Mouse (Mus musculus): ENCODE measurements around the gene Gm49661.

Gene Gm49661

GRCm38 (mm10) chr8:84982499-84983011, 13.3 kb upstream of the Gm49661 start:
- peak; percentile 31 for DNase-seq

GRCm38 (mm10) chr8:84981644-84982498, 12.6 kb upstream of the Gm49661 start:
- peak; percentile 60 for DNase-seq

- peak; percentile 76 for DNase-seq
These were observed 11.6 kb upstream of the Gm49661 start for GRCm38 (mm10) chr8:84980622-84981358.

- DNase-seq, result peak; percentile 91
These were observed 10.6 kb upstream of the Gm49661 start for GRCm38 (mm10) chr8:84979599-84980421.

GRCm38 (mm10) chr8:84978248-84978940, 9.2 kb upstream of the Gm49661 start, which contains the start of gene Junb:
Gene Junb, minus strand, starts transcription at chr8:84978718.
- peak; percentile 94 for DNase-seq

- peak; percentile 80 for DNase-seq
These were observed 8.4 kb upstream of the Gm49661 start for GRCm38 (mm10) chr8:84977435-84978247.

- no peak for DNase-seq
These were observed 7.7 kb upstream of the Gm49661 start for GRCm38 (mm10) chr8:84976763-84977434.

GRCm38 (mm10) chr8:84976031-84976762, 7.0 kb upstream of the Gm49661 start:
- peak; percentile 94 for DNase-seq

GRCm38 (mm10) chr8:84975434-84975833, 6.2 kb upstream of the Gm49661 start:
- peak; percentile 68 for DNase-seq

GRCm38 (mm10) chr8:84974543-84975142, 5.4 kb upstream of the Gm49661 start:
- no peak for DNase-seq

- peak; percentile 61 for DNase-seq
These were observed 4.7 kb upstream of the Gm49661 start for GRCm38 (mm10) chr8:84973803-84974542.

GRCm38 (mm10) chr8:84973079-84973478, 3.8 kb upstream of the Gm49661 start:
- no peak for DNase-seq

- no peak for DNase-seq
These were observed 1.7 kb upstream of the Gm49661 start for GRCm38 (mm10) chr8:84970913-84971312.

GRCm38 (mm10) chr8:84970135-84970790, 1.0 kb upstream of the Gm49661 start:
- DNase-seq, result peak; percentile 54

- no peak for DNase-seq
These were observed 583 bp downstream of the Gm49661 start for GRCm38 (mm10) chr8:84968650-84969049.

- DNase-seq, result peak; percentile 57
These were observed 1.5 kb downstream of the Gm49661 start for GRCm38 (mm10) chr8:84967532-84968304.

GRCm38 (mm10) chr8:84966603-84967002, 2.6 kb downstream of the Gm49661 start:
- DNase-seq, result peak; percentile 58

All from cerebellum, adult 9-11 months (tissue).